Mouse (Mus musculus) mouse trophoblast stem cell (cell line): Measurements from ENCODE around the gene Adarb1.

Experiments
- in situ Hi-C, 2 experiments: fragments of 300-500 bp; cut with MseI, MboI; formaldehyde crosslinking; loops; 2 replicates in 1 of 2; 3 replicates in 1 of 2; pipeline ENCODE4 v1.15.1; 2025

Adarb1 gene

GRCm38 (mm10) chr10:77385731-77386130 is 32.3 kb downstream of the Adarb1 start:
- in situ Hi-C loops, result no loop called here

DNA sequence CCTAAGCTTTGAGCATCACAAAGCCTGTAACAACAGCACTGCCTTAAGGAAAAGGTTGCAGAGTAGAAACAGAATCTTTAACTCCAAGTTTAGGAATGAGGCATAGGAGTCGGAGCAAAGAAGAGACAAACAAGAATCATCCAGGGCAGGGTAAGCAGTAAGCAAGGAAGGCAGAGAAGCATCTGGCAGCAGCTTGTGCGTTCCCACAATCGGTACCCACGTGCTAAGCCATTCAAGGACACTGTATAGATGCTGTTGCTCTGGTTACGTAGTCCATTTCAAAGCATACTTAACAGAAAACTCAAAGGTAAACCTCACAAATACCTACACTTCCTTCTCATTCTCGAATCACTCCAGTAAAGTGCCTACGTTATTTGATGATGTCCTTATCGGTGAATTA is 35.0 kb downstream of the Adarb1 start:
- in situ Hi-C loops, result no loop called here

- in situ Hi-C loops, result no loop called here
These were observed 36.9 kb downstream of the Adarb1 start for GRCm38 (mm10) chr10:77381191-77381590.

GRCm38 (mm10) chr10:77380716-77381115 is 37.4 kb downstream of the Adarb1 start:
- in situ Hi-C loops, result no loop called here

GRCm38 (mm10) chr10:77379199-77379598 is 38.9 kb downstream of the Adarb1 start:
- in situ Hi-C loops, result no loop called here

GRCm38 (mm10) chr10:77376056-77376455 is 42.0 kb downstream of the Adarb1 start:
- in situ Hi-C loops, result no loop called here

DNA sequence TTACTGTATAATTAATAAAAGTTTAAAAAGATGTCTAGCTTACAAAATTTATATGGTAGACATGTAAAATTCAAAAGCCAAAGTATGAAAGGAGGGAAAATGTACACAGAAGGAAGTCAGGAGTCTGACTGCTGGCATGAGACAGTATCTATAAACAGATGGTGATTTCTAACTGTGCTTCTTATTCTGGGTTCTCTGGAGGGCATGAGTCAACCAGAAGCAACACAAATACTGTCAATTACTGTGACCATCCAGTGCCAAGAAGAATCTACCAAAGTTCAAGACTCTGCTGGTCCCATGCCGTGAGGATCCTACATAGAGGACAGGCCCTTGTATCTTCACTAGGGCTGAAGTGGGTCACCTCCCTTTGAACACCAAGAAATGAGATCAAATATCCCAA is 43.1 kb downstream of the Adarb1 start:
- in situ Hi-C loops, result no loop called here

DNA sequence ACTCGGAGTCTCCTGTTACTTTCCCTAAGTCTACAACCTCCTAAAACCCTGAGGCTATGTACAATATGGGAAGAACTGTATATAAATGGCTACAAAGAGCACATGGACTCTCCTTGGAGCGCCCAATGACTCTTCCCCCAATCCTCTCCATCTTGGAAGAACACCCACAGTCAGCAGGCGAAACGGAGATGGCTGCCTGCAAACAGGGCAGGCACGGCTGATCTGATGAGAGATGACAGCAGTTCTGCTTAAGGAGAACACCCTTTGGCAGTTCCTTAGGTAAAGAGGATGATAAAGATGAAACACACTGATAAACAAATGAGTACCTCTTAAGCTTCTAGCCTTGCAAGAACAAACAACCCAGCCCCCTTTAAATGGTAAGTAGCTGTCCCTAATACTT is 43.7 kb downstream of the Adarb1 start:
- in situ Hi-C loops, result no loop called here

- in situ Hi-C loops, result no loop called here
These were observed 47.9 kb downstream of the Adarb1 start for GRCm38 (mm10) chr10:77370129-77370528.

GRCm38 (mm10) chr10:77367973-77368372 is 50.1 kb downstream of the Adarb1 start:
- in situ Hi-C loops, result no loop called here

DNA sequence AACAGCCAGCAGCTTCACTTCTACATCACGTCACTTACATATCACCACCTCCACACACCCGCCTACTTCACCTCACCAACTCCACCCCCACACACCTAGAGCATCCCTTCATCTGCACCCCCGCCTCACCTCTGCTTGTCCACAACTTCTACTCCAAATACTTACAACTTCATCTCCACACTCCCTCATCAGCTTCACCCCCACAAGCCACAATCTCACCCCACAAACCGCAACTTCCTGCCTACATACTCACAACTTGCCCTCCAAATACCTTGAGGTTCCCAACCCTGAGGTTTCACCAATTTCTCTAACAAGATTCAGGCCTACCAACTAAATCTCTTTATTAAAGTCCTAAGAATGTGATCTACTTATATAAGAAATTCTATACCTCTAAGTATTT is 51.1 kb downstream of the Adarb1 start:
- in situ Hi-C loops, result no loop called here

DNA sequence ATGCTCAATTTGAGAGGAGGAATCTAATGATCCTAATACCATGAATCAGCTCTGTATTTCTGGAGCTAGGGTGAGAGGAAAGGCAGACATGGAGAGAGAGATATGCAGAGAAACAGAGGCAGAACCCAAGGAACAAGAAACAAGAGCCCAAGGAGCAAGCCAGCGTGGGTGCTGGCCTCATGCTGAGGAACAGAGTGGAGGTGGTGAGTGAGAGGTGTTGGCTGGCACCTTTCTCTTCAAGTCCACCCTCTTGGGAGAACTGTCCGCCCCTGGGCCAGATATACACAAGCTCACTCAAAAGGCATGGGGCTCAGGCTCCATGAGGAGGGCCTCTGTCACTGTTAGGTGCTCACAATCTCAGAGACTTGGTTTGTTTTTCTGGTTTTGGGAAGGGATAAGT is 52.9 kb downstream of the Adarb1 start:
- in situ Hi-C loops, result no loop called here

DNA sequence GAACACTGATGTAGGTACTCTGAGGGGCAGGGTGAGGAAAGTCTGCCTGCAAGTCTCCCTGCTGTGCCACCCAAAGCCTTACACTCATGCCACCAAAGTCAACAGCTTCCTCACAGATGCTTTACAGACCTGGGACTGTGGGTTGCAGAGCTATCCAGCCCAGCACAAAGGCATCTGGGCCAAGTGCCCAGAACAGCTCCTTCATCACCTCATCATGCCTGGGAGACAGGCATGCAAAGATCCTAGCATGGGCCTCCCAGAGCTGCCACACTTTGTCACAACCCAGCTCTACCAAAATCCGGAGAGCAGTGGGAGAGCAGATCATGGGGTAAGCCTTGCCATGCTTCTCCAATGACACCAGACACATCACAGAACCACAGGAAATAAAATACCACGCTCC is 57.6 kb downstream of the Adarb1 start:
- in situ Hi-C loops, result no loop called here

DNA sequence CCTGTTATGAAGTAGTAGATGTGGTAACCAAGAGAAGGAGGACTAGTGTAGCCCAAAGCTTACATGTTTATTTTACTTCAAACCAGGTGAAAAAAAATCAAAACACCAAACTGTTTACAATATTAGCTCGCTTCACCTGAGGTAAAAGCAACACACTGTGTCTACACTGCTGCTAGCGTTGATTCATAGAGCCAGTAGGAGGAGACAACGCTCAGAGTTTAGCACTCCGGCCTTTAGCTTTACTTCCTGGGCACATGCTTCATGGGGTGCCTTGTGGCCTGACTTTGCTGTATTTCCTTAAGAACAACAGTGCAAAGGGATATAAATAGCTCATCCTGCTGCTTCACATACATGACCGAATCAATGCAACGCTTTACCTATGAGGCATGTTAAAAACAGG is 60.1 kb downstream of the Adarb1 start:
- in situ Hi-C loops, result loop anchor here in 1 of 2 experiments (10.0 kb wide), 1 partner anchor 73 kb away; no protein-coding TSS in a partner anchor

- in situ Hi-C loops, result loop anchor here (5.0 to 10.0 kb wide), 2 partner anchors 68 to 71 kb away; no protein-coding TSS in a partner anchor
These were observed 64.9 kb downstream of the Adarb1 start for GRCm38 (mm10) chr10:77353031-77353745.

DNA sequence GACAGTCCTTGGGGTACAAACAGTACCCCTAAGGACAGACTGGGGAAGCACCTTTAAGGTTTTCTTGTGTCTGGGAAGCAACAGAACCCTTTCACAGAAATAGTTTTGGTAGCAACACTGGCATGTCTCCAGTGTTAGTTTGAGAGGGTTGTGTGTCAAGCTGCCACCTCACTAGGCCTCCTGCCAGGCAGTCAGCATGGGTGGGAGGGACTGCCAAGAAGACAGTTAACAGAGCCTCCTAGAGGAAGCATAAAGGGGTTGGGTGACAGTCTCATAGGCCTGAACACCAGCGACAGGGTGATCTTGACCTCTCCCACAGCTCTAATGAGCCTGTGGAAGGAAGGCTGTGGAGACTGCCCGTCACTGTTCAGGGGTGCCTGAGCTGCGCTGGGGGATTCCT is 75.2 kb downstream of the Adarb1 start:
- in situ Hi-C loops, result no loop called here

DNA sequence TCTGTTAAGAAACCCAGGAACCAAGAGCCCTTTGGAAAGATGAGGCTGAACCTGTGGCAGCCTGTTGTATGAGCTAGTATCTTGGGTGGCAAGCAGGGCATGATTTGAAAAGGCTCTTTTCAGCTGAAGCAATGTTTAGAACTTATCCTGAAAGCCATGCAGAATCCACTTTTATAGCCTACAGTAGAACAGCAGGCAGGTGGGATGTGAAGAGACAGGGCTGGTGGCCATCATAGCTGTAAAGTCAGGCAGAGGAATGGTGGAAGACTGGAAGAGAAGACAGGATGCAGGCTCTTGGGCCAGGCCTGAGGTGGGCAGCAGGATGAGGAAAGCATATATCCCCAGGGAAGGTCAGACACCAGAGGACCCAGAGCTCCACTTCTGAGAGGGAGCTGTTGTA is 76.4 kb downstream of the Adarb1 start:
- in situ Hi-C loops, result no loop called here

- in situ Hi-C loops, result no loop called here
These were observed 77.0 kb downstream of the Adarb1 start for GRCm38 (mm10) chr10:77341059-77341458.

GRCm38 (mm10) chr10:77339871-77340341 is 78.2 kb downstream of the Adarb1 start:
- in situ Hi-C loops, result no loop called here

GRCm38 (mm10) chr10:77333518-77333917 is 84.6 kb downstream of the Adarb1 start:
- in situ Hi-C loops, result no loop called here

DNA sequence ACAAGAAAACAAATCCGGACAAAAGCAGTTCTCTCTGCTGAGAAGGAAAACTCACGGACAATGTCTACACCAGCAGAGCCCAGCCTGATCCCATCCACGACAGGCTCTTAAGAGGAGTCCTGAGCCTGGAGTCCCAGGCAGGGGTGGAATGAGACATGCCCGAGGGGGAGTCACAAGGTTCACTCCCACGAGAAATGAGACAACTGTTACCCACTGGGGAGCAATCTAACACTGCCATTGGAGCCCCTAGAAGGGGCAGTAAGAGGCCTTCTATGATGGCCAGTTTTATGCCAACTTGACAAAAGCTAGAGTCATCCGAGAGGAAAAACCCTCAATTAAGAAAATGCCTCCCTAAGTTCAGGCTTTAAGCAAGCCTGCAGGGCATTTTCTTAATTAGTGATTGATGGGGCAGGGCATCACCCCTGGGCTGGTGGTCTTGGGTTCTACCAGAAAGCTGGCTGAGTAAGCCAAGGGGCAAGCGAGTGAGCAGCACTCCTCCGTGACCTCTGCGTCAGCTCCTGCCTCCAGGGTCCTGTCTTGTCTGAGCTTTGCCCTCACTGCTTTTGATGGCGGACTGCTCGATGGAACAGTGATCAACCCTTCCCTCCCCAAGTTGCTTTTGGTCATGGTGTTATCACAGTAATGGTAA is 88.5 kb downstream of the Adarb1 start:
- in situ Hi-C loops, result no loop called here

DNA sequence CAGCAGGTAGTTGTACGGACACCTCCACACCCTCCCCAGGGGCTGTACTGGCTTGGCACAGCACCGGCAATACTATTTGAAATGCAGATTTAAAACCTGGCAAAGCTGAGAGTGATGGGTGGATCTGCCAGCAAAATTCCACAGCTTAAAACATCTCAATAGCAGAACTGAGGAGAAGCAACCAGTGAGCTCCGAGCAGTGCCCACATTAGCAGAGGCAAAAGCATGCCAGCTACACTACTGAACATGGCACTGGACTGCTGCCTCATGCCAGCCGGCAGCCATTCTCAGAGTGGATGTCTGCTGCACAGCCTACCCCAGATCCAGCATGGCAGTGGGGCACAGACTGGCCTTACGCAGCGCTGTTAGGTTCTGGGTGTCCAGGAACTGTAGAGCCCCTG is 93.4 kb downstream of the Adarb1 start:
- in situ Hi-C loops, result no loop called here

GRCm38 (mm10) chr10:77321611-77322010 is 96.5 kb downstream of the Adarb1 start:
- in situ Hi-C loops, result no loop called here
